Mouse (Mus musculus) limb, embryonic 14.5 days (tissue): Measurements from ENCODE around the gene Txk. TPM values are rescaled to one million over a fixed set of nuclear protein-coding genes. Genes with fewer than 3 reads are reported as not detected.

ENCODE experiments used
- ATAC-seq: fragments of 200-750 bp; cut with Nextera tagmentation; 2 replicates; pipeline ENCODE4 v1.8.0; 2017; ENCODE audit warnings: low read depth, moderate number of reproducible peaks, moderate TSS enrichment; ENCODE audit not compliant: low FRiP score
- DNase-seq: peaks from one replicate; pipeline ENCODE4 v3.0.0-alpha.2; 2015; ENCODE audit warnings: low spot score
- H3K27ac ChIP-seq: fragments of 300-500 bp; sonication (generic); replicated peaks from 2 replicates; pipeline ENCODE4 v1.5.1; 2014; ENCODE audit warnings: low read depth, mild to moderate bottlenecking, low read length, moderate library complexity, mixed read lengths
- H3K27me3 ChIP-seq: fragments of 300-500 bp; sonication (generic); 2 replicates; pipeline ENCODE4 v1.6.1; 2014; ENCODE audit warnings: low read length, mixed read lengths; ENCODE audit not compliant: control insufficient read depth, insufficient read depth
- H3K36me3 ChIP-seq: fragments of 300-500 bp; sonication (generic); 2 replicates; pipeline ENCODE4 v1.6.1; 2014; ENCODE audit warnings: mild to moderate bottlenecking, low read length, moderate library complexity, mixed read lengths; ENCODE audit not compliant: control insufficient read depth, insufficient read depth
- H3K4me1 ChIP-seq: fragments of 300-500 bp; sonication (generic); 2 replicates; pipeline ENCODE4 v1.6.1; 2014; ENCODE audit warnings: antibody characterized with exemption, low read length, mixed read lengths; ENCODE audit not compliant: control insufficient read depth, insufficient read depth
- H3K4me2 ChIP-seq: fragments of 300-500 bp; sonication (generic); replicated peaks from 2 replicates; pipeline ENCODE4 v1.6.1; 2014; ENCODE audit warnings: low read depth, mild to moderate bottlenecking, low read length, moderate library complexity; ENCODE audit not compliant: severe bottlenecking
- H3K4me3 ChIP-seq: fragments of 300-500 bp; sonication (generic); replicated peaks from 2 replicates; pipeline ENCODE4 v1.5.1; 2014; ENCODE audit warnings: low read length
- H3K9ac ChIP-seq: fragments of 300-500 bp; sonication (generic); 2 replicates; pipeline ENCODE4 v1.6.1; 2014; ENCODE audit warnings: mild to moderate bottlenecking, low read depth, low read length, moderate library complexity; ENCODE audit not compliant: severe bottlenecking
- H3K9me3 ChIP-seq: fragments of 300-500 bp; sonication (generic); 2 replicates; pipeline ENCODE4 v1.6.1; 2016; ENCODE audit warnings: low read length; ENCODE audit not compliant: control insufficient read depth
- POLR2A ChIP-seq: fragments of 200-500 bp; IDR thresholded peaks from 2 replicates; pipeline ENCODE4 v1.8.0; 2012; ENCODE audit warnings: inconsistent platforms, mild to moderate bottlenecking, moderate library complexity, borderline replicate concordance; ENCODE audit not compliant: insufficient read depth, insufficient read length; ENCODE audit errors: extremely low read depth
- WGBS: fragments of 180-500 bp; shearing (Covaris S2); extraction: QIAGEN DNeasy Blood & Tissue Kit; methylation state at CpG from one replicate; pipeline ENCODE4 v1.1.7; 2014; 5-methylcytosine and 5-hydroxymethylcytosine counted together
- polyA plus RNA-seq, 2 experiments: library from polyadenylated mRNA; depleted of rRNA in 1 of 2; stranded (reverse) in 1 of 2; unstranded in 1 of 2; fragments of >200 nt; fragmentation: Nextera tagmentation in 1 of 2; extraction: Ambion mirVana in 1 of 2; gene quantifications; 2 replicates each; pipeline versions ENCODE4 v1.2.1 to v1.2.3; 2012 to 2014

The Txk gene
- polyA plus RNA-seq, 2 experiments: 0.13 to 0.17 TPM

DNA sequence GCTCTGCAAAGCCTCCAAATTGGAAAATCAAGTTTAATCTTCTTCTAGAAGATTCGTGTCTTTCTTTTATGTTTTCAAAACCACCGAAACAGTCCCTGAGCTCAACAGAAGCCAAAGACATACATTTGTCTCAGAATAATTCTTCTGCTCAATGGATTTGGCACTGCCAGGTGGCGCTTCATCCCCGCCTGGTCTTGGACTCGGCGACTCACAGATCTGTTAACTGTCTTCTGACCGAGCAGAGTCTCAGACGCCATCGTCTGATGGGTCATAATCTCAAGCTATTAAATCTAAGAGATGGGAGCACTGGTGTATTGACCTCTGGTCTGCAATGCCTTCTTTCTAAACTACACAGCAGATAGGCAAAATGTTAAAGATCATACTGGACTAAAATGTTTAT lies 84.2 kb downstream of the Txk start:
- TF ChIP-seq POLR2A: no peak
- Histone ChIP-seq H3K4me1 (no peaks in the 10 kb centered on the region), H3K4me2 (no peak overlapping the region), H3K9ac (no peak overlapping the region), H3K36me3 (no peaks in the 10 kb centered on the region), H3K4me3 (no peak overlapping the region), H3K9me3 (no peaks in the 10 kb centered on the region), H3K27me3 (no peaks in the 10 kb centered on the region), H3K27ac (no peak overlapping the region)
- 85% methylated on average over 9 of the region's 9 CpGs for WGBS
- ATAC-seq (no peak), DNase-seq (no peak)

DNA sequence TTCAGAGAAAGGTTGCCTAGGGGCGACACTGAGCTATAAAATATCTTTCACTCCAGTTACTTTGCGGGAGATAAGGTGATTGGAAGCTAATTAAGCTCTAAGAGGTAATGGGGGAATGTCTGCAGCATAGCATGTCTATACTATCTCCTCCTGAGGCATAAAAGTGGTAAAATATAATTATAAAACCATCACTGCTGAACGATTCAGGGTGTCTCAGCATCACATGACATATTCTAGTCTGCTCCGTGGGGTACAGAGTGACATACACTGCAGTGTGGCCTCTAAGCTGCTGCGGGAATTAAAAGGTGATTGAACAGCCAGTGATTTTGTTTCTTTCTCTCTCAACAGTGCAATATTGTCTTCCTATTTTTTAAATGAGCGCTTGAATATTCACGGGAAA lies 86.1 kb downstream of the Txk start:
- H3K36me3 ChIP-seq: no peaks in the 10 kb centered on the region
- no peaks in the 10 kb centered on the region for H3K9me3 ChIP-seq
- WGBS: 67% methylated on average over 7 of the region's 7 CpGs
- no peak overlapping the region for H3K9ac ChIP-seq
- ATAC-seq: no peak
- no peaks in the 10 kb centered on the region for H3K27me3 ChIP-seq
- H3K4me3 ChIP-seq: no peak overlapping the region
- no peaks in the 10 kb centered on the region for H3K4me1 ChIP-seq
- DNase-seq: no peak
- H3K27ac ChIP-seq: no peak overlapping the region
- H3K4me2 ChIP-seq: no peak overlapping the region
- no peak for TF ChIP-seq POLR2A

DNA sequence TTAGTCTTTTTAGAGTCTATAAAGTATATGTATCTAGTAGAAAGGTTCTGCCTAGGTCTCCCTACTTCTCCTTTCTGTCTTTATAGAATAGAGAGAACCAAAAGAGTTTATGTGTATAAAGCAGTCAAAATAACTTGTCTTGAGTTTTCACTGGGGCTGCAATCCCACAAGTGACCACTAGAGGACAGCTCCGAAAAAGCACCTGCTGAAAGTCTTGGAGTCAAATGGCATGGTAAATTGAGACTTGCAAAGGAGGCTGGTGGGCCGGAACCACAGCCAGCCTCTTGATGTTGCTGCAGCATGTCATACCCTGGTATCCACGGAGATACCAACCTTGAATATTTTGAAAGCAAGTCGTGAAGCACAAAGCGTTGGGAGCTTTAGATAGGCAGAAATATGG lies 87.3 kb downstream of the Txk start:
- Histone ChIP-seq H3K4me2 (no peak overlapping the region), H3K4me3 (no peak overlapping the region), H3K4me1 (no peaks in the 10 kb centered on the region), H3K9me3 (no peaks in the 10 kb centered on the region), H3K36me3 (no peaks in the 10 kb centered on the region), H3K27me3 (no peaks in the 10 kb centered on the region), H3K9ac (no peak overlapping the region), H3K27ac (no peak overlapping the region)
- 22% methylated on average over 5 of the region's 5 CpGs for WGBS
- ATAC-seq (no peak), DNase-seq (no peak)
- no peak for TF ChIP-seq POLR2A

- no peak overlapping the region for H3K9ac ChIP-seq
- ATAC-seq: no peak
These were observed 87.7 kb downstream of the Txk start for GRCm38 (mm10) chr5:72664854-72665253.

GRCm38 (mm10) chr5:72664126-72664525 lies 88.5 kb downstream of the Txk start:
- Histone ChIP-seq H3K36me3 (no peaks in the 10 kb centered on the region), H3K9ac (no peak overlapping the region), H3K4me3 (no peak overlapping the region), H3K27me3 (no peaks in the 10 kb centered on the region), H3K27ac (no peak overlapping the region), H3K4me1 (no peaks in the 10 kb centered on the region), H3K4me2 (no peak overlapping the region), H3K9me3 (no peaks in the 10 kb centered on the region)
- no peak for ATAC-seq
- no peak for TF ChIP-seq POLR2A
- DNase-seq: no peak
- 89% methylated on average over 5 of the region's 5 CpGs for WGBS

More at GRCm38 (mm10) chr5:72664854-72665253, 87.7 kb downstream of the Txk start:
- no peaks in the 10 kb centered on the region for H3K4me1 ChIP-seq
- WGBS: 50% methylated on average over 3 of the region's 3 CpGs
- H3K27me3 ChIP-seq: no peaks in the 10 kb centered on the region
- no peak overlapping the region for H3K4me3 ChIP-seq
- DNase-seq: no peak
- no peaks in the 10 kb centered on the region for H3K9me3 ChIP-seq
- H3K27ac ChIP-seq: no peak overlapping the region
- no peaks in the 10 kb centered on the region for H3K36me3 ChIP-seq
- H3K4me2 ChIP-seq: no peak overlapping the region
- TF ChIP-seq POLR2A: no peak

DNA sequence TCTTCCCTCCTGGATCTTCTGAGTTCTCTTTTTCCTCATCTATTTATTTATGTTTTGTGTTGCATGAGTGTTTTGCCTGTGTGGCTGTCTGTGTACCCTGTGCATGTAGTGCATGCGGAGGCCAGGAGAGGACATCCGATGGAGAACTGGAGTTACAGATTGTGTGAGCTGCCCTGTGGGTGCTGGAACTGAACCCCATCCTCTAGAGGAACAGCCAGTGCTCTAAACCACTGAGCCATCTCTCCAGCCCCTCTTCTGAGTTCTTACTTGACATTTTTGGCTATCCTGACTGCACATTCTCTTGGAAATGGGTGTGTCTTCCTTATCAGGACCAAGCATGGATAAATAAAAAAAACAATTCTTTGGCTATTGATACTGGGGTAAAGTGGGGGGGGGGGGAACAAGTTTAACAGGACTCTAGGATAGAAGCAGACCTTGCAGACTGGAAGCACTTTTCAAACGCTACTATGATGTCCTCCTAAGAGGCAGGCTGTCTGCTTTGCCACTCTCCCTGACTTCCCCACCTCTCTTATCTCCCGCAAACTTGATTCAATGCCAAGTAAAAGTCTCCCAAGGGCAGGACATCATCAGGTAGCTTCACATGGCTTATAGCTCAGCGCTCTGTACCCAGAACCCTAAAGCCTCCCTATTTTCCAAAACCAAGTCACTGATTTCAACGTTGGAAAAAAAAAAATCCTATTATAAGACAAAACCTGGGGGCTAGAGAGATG lies 91.4 kb downstream of the Txk start:
- Histone ChIP-seq H3K4me3 (no peak overlapping the region), H3K27ac (no peak overlapping the region), H3K36me3 (no peaks in the 10 kb centered on the region), H3K9ac (no peak overlapping the region), H3K4me2 (no peak overlapping the region), H3K9me3 (no peaks in the 10 kb centered on the region), H3K27me3 (no peaks in the 10 kb centered on the region), H3K4me1 (peaks cover 6% of the 10 kb centered on the region)
- 82% methylated on average over 6 of the region's 6 CpGs for WGBS
- no peak for ATAC-seq
- DNase-seq: no peak
- TF ChIP-seq POLR2A: no peak
